Mouse (Mus musculus) liver, embryonic 14.5 days (tissue): ENCODE results near the gene R3hdm4. TPM values are rescaled to one million over a fixed set of nuclear protein-coding genes. Genes with fewer than 3 reads are reported as not detected.

Experiments
- ATAC-seq: fragments of 200-750 bp; cut with Nextera tagmentation; 2 replicates; pipeline ENCODE4 v1.8.0; 2017; ENCODE audit warnings: moderate number of reproducible peaks, mild to moderate bottlenecking, moderate library complexity; ENCODE audit not compliant: insufficient read depth
- DNase-seq, 3 experiments: peaks; one replicate each; pipeline ENCODE4 v3.0.0-alpha.2; 2012 to 2013; ENCODE audit warnings: low read depth in 3 of 3, low spot score in 3 of 3
- H3K27ac ChIP-seq: fragments of 300-500 bp; sonication (generic); 2 replicates; pipeline ENCODE4 v1.5.1; 2014; ENCODE audit warnings: moderate library complexity, mild to moderate bottlenecking, control low read depth, inconsistent platforms
- H3K27me3 ChIP-seq: fragments of 300-500 bp; sonication (generic); 2 replicates; pipeline ENCODE4 v1.6.1; 2014; ENCODE audit warnings: mild to moderate bottlenecking, low read length, moderate library complexity; ENCODE audit not compliant: control insufficient read depth, insufficient read depth
- H3K36me3 ChIP-seq: fragments of 300-500 bp; sonication (generic); replicated peaks from 2 replicates; pipeline ENCODE4 v1.6.1; 2014; ENCODE audit warnings: low read depth; ENCODE audit not compliant: control insufficient read depth, insufficient read depth
- H3K4me1 ChIP-seq, 2 experiments: fragments of 200-500 bp in 1 of 2; fragments of 300-500 bp in 1 of 2; sonication (generic) in 1 of 2; replicated peaks; 2 replicates each; pipeline ENCODE4 v1.6.1; 2012 to 2014; ENCODE audit warnings: antibody characterized with exemption in 1 of 2, inconsistent platforms in 1 of 2, low read length in 1 of 2; ENCODE audit not compliant: control insufficient read depth in 2 of 2, insufficient read depth in 2 of 2
- H3K4me2 ChIP-seq: fragments of 300-500 bp; sonication (generic); 2 replicates; pipeline ENCODE4 v1.6.1; 2014; ENCODE audit warnings: low read depth, mild to moderate bottlenecking, control low read depth, moderate library complexity
- H3K4me3 ChIP-seq, 2 experiments: fragments of 200-500 bp in 1 of 2; fragments of 300-500 bp in 1 of 2; sonication (generic) in 1 of 2; 2 replicates each; pipeline ENCODE4 v1.5.1; 2012 to 2014; ENCODE audit warnings: low read depth in 2 of 2, low read length in 2 of 2, mild to moderate bottlenecking in 2 of 2, control low read depth in 1 of 2, inconsistent platforms in 1 of 2, moderate library complexity in 1 of 2; ENCODE audit not compliant: insufficient read depth in 1 of 2
- H3K9ac ChIP-seq: fragments of 300-500 bp; sonication (generic); replicated peaks from 2 replicates; pipeline ENCODE4 v1.6.1; 2014; ENCODE audit warnings: mild to moderate bottlenecking, control low read depth, moderate library complexity
- H3K9me3 ChIP-seq: fragments of 300-500 bp; sonication (generic); 2 replicates; pipeline ENCODE4 v1.6.1; 2016; ENCODE audit warnings: low read length, mixed read lengths; ENCODE audit not compliant: control insufficient read depth
- CTCF ChIP-seq: IDR thresholded peaks from 2 replicates; pipeline ENCODE4 v1.5.1; 2016; ENCODE audit warnings: antibody characterized with exemption, low read depth, control low read depth
- EP300 ChIP-seq: IDR thresholded peaks from 2 replicates; pipeline ENCODE4 v1.6.1; 2016; ENCODE audit warnings: antibody characterized with exemption, low read depth
- WGBS: fragments of 180-500 bp; shearing (Covaris S2); extraction: QIAGEN DNeasy Blood & Tissue Kit; methylation state at CpG from one replicate; pipeline ENCODE4 v1.1.7; 2014; ENCODE audit not compliant: insufficient replicate concordance; 5-methylcytosine and 5-hydroxymethylcytosine counted together
- polyA plus RNA-seq, 2 experiments: library from polyadenylated mRNA; depleted of rRNA in 1 of 2; stranded (reverse) in 1 of 2; unstranded in 1 of 2; fragments of >200 nt; fragmentation: Nextera tagmentation in 1 of 2; extraction: Ambion mirVana in 1 of 2; gene quantifications; 2 replicates each; pipeline versions ENCODE4 v1.2.1 to v1.2.3; 2012 to 2014

The R3hdm4 gene
- polyA plus RNA-seq, 2 experiments: 34.7 to 38.5 TPM

DNA sequence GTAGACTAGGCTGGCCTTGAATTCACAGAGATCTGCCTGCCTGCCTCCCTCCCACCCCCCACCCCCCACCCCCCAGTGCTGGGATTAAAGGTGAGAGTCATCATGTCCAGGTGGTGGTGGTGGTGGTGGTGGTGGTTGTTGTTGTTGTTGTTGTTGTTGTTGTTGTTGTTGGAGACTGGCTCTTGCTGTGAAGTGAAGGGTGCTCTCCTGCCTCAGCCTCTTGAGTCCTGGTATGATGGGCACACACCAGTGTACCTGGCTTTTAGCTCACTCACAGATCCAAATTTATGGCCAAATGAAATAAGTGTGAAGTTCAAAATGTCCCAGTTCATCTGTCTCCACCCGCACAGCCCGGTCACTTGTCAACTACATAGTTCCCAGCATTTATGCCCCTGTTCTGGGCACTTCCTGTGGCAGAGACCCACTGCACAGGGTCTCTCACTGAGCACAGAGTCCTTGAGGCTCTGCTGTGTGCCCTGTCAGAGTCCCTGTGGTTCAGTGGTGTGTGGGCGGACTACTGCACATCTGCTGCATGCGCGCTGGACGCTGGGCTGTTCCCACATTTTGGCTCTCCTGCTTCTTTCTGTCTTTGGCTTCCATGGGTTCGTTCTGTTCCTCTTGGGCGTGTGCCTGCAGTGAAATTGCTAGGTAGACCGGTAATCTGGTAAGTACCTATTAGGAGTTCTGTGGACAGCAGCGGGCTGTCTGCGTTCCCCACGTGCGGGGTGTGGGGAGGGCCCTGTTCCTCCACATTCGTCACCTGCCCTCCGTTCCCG, 14.0 kb upstream of the R3hdm4 start:
- Histone ChIP-seq H3K9me3 (no peaks in the 10 kb centered on the region), H3K27ac (no peak overlapping the region), H3K27me3 (no peaks in the 10 kb centered on the region), H3K4me2 (no peak overlapping the region), H3K4me1 (peaks cover 0 to 11% of the 10 kb centered on the region in 2 experiments; a peak in 3 of 4 replicates), H3K9ac (no peak overlapping the region), H3K4me3 (no peak overlapping the region), H3K36me3 (no peaks in the 10 kb centered on the region; the same call in 1 of the 2 replicates)
- ATAC-seq (no peak), DNase-seq (no peak)
- TF ChIP-seq CTCF (no peak), EP300 (no peak)
- WGBS: 82% methylated on average over 16 of the region's 16 CpGs

DNA sequence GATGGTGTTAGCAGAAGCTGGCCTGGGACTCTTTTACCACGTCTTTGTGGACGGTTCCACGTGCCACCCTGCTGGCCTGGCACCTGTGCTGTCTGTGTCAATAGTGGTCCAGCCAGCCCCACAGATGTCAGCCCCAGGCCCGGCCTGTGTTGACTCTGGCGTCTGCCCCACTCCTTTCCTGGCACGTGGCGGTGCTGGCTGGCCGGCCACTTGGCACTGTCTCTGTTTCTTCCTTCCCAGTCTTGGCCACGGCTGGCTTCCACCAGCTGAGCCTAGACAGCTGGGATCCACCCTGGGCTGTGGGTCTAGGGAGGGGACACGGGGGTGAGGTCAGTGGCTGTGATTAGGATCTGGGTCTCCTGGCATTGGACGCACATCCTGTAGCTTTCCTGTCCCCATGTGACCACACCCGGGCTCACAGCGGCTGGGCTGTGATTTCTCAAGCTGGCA, 13.3 kb upstream of the R3hdm4 start:
- no peak overlapping the region for H3K9ac ChIP-seq
- H3K9me3 ChIP-seq: no peaks in the 10 kb centered on the region
- H3K4me3 ChIP-seq: no peak overlapping the region
- no peak overlapping the region for H3K27ac ChIP-seq
- DNase-seq (no peak), ATAC-seq (no peak)
- H3K27me3 ChIP-seq: no peaks in the 10 kb centered on the region
- H3K4me1 ChIP-seq: peaks cover 0 to 11% of the 10 kb centered on the region in 2 experiments; a peak in 3 of 4 replicates
- no peaks in the 10 kb centered on the region; the same call in 1 of the 2 replicates for H3K36me3 ChIP-seq
- no peak overlapping the region for H3K4me2 ChIP-seq
- no peak for TF ChIP-seq EP300
- no peak for TF ChIP-seq CTCF
- 59% methylated on average over 13 of the region's 13 CpGs for WGBS

DNA sequence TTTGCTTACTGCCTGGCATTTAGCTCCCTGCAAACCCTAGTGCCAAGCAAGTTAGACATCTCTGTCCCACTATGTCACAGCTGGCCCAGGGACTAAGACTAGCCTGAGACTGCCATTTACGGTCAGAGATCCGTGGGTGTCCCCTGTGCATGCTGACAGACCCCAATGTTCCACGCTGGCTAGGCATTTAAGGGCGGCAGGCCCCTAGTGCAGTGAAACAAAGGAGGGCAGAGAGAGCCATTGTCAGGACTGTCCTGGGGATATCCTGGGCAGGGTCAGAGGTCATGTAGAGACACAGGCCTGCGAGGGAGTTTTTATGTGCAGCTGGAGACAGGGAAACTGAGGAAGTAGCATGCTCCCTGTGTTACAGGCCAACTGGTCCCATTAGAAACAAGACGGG, 12.9 kb upstream of the R3hdm4 start:
- no peak for ATAC-seq
- TF ChIP-seq CTCF (no peak), EP300 (no peak)
- H3K4me2 ChIP-seq: no peak overlapping the region
- 80% methylated on average over 6 of the region's 6 CpGs for WGBS
- no peaks in the 10 kb centered on the region; the same call in 1 of the 2 replicates for H3K36me3 ChIP-seq
- no peak for DNase-seq
- no peaks in the 10 kb centered on the region for H3K27me3 ChIP-seq
- no peaks in the 10 kb centered on the region for H3K9me3 ChIP-seq
- H3K4me1 ChIP-seq: peaks cover 0 to 11% of the 10 kb centered on the region in 2 experiments; a peak in 3 of 4 replicates
- no peak overlapping the region for H3K4me3 ChIP-seq
- no peak overlapping the region for H3K27ac ChIP-seq
- H3K9ac ChIP-seq: no peak overlapping the region

DNA sequence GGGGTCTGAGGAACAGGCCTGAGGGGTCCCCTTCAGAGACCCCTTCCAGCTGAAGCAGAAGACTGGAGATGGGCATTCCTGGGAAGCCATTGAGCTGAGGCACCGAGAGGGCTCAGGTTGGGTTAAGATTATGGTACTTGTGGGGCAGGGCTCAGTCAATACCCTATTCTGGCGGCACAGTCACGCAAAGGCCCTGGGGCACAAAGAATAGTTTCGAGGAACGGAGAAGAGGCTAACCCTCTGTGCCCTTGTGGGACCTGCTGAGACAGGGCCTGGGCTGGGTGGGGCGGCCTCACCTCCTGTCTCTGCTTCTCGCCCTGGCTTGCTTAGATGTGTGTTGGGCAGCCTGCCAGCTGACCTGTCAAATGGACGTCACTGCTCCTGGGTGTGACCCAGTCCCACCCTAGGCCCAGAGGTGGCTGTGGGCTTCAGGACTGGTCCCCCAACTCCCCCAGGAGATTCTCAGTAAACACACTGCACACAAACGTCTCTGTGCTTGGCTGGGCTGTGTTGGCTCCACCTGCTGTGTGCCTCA, 12.2 kb upstream of the R3hdm4 start:
- 65% methylated on average over 9 of the region's 9 CpGs for WGBS
- Histone ChIP-seq H3K27ac (no peak overlapping the region), H3K4me2 (no peak overlapping the region), H3K9me3 (no peaks in the 10 kb centered on the region), H3K4me1 (peaks cover 0 to 11% of the 10 kb centered on the region in 2 experiments; a peak in 3 of 4 replicates), H3K4me3 (no peak overlapping the region), H3K27me3 (no peaks in the 10 kb centered on the region), H3K9ac (no peak overlapping the region), H3K36me3 (no peaks in the 10 kb centered on the region; the same call in 1 of the 2 replicates)
- DNase-seq: no peak
- TF ChIP-seq CTCF (no peak), EP300 (no peak)
- ATAC-seq: no peak

DNA sequence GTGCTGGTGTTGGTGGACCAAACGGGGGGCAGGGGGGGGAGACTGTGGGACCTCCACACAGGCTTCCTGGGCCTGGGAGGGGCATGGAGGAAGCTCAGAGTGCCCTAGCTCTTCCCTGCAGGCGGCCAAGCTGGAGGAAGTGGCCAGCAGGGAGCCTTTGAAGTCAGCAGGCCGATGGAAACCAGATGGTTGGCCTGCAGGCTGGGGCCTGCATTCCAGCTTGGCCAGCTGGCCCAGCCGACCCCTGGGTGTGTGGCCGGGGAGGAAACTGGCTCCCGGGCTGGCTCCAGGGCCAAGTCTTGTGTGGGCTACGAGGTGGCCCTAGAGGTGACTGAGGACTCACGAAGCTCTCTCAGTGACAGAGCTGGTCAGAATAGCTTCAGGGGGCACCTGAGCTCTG, 11.7 kb upstream of the R3hdm4 start:
- Histone ChIP-seq H3K27ac (no peak overlapping the region), H3K9ac (no peak overlapping the region)
- 60% methylated on average over 8 of the region's 8 CpGs for WGBS

More for the DNA sequence above, 11.7 kb upstream of the R3hdm4 start:
- no peaks in the 10 kb centered on the region for H3K27me3 ChIP-seq
- peaks cover 0 to 7% of the 10 kb centered on the region in 2 experiments; a peak in 3 of 4 replicates for H3K4me1 ChIP-seq
- no peaks in the 10 kb centered on the region for H3K9me3 ChIP-seq
- TF ChIP-seq CTCF (no peak), EP300 (no peak)
- no peak for ATAC-seq
- H3K36me3 ChIP-seq: no peaks in the 10 kb centered on the region; the same call in 1 of the 2 replicates
- DNase-seq: no peak
- no peak overlapping the region for H3K4me2 ChIP-seq
- H3K4me3 ChIP-seq: no peak overlapping the region
